Mouse (Mus musculus) liver, embryonic 11.5 days (tissue): ENCODE data around the gene Dusp3. TPM values are rescaled to one million over a fixed set of nuclear protein-coding genes. Genes with fewer than 3 reads are reported as not detected.

Source experiments
- ATAC-seq: fragments of 200-750 bp; cut with Nextera tagmentation; replicated peaks from 2 replicates; pipeline ENCODE4 v1.8.0; 2017; ENCODE audit warnings: moderate number of reproducible peaks, mild to moderate bottlenecking, moderate TSS enrichment, moderate library complexity; ENCODE audit not compliant: low FRiP score
- DNase-seq: peaks from one replicate; pipeline ENCODE4 v3.0.0-alpha.2; 2017; ENCODE audit warnings: low spot score
- H3K27ac ChIP-seq: fragments of 300-500 bp; sonication (generic); 2 replicates; pipeline ENCODE4 v1.5.1; 2014; ENCODE audit warnings: mild to moderate bottlenecking, low read depth, low read length, control low read depth
- H3K27me3 ChIP-seq: fragments of 300-500 bp; sonication (generic); replicated peaks from 2 replicates; pipeline ENCODE4 v1.6.1; 2014; ENCODE audit warnings: low read length, mixed read lengths; ENCODE audit not compliant: control insufficient read depth, insufficient read depth
- H3K36me3 ChIP-seq: fragments of 300-500 bp; sonication (generic); 2 replicates; pipeline ENCODE4 v1.6.1; 2014; ENCODE audit warnings: mild to moderate bottlenecking, low read length, moderate library complexity, mixed read lengths; ENCODE audit not compliant: control insufficient read depth, insufficient read depth
- H3K4me1 ChIP-seq: fragments of 300-500 bp; sonication (generic); replicated peaks from 2 replicates; pipeline ENCODE4 v1.6.1; 2014; ENCODE audit warnings: low read length, mixed read lengths; ENCODE audit not compliant: control insufficient read depth, insufficient read depth
- H3K4me2 ChIP-seq: fragments of 300-500 bp; sonication (generic); 2 replicates; pipeline ENCODE4 v1.6.1; 2014; ENCODE audit warnings: mild to moderate bottlenecking, control low read depth, moderate library complexity
- H3K4me3 ChIP-seq: fragments of 300-500 bp; sonication (generic); 2 replicates; pipeline ENCODE4 v1.5.1; 2014; ENCODE audit warnings: low read depth, low read length, control low read depth
- H3K9ac ChIP-seq: fragments of 300-500 bp; sonication (generic); 2 replicates; pipeline ENCODE4 v1.6.1; 2014; ENCODE audit warnings: low read depth, low read length, control low read depth
- H3K9me3 ChIP-seq: fragments of 300-500 bp; sonication (generic); 2 replicates; pipeline ENCODE4 v1.6.1; 2016; ENCODE audit warnings: low read length, inconsistent platforms, mixed read lengths; ENCODE audit not compliant: control insufficient read depth
- WGBS: fragments of 180-500 bp; shearing (Covaris S2); extraction: QIAGEN DNeasy Blood & Tissue Kit; methylation state at CpG from one replicate; pipeline ENCODE4 v1.1.7; 2014; 5-methylcytosine and 5-hydroxymethylcytosine counted together
- polyA plus RNA-seq: library from polyadenylated mRNA; unstranded; fragments of >200 nt; fragmentation: Nextera tagmentation; extraction: Ambion mirVana; gene quantifications from 2 replicates; pipeline ENCODE4 v1.2.1, GENCODE M21; 2014

Gene Dusp3
- polyA plus RNA-seq, 1 experiment from 2014 or later: 21.2 TPM

DNA sequence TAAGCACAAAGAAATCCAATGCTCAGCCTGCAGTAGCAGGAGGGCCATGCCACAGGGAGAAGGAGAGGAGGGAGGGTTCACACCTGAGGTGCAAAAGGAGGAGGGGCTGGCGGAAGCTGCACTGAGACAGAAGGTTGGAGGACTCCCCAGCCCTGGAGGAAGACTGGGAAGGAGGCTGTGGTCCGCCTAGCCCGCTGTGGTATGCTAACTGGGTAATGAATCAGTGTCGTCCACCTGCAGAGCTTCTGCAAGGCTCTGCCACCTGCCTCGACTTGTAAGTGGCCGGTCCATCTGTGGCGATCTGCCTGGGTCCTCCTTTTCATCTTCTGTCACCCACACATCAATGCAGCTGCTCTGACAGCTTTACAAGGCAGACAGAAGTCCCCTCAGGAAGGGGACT lies 18.5 kb downstream of the Dusp3 start:
- no peak overlapping the region for H3K4me3 ChIP-seq
- 14% methylated on average over 7 of the region's 7 CpGs for WGBS
- DNase-seq (no peak), ATAC-seq (no peak)
- no peak overlapping the region for H3K9ac ChIP-seq
- H3K27ac ChIP-seq: no peak overlapping the region
- H3K4me1 ChIP-seq: peaks cover 4% of the 10 kb centered on the region; the same call in 1 of the 2 replicates
- H3K4me2 ChIP-seq: no peak overlapping the region; the same call in 1 of the 2 replicates
- peaks cover 53% of the 10 kb centered on the region for H3K27me3 ChIP-seq
- no peaks in the 10 kb centered on the region for H3K36me3 ChIP-seq
- H3K9me3 ChIP-seq: no peaks in the 10 kb centered on the region

DNA sequence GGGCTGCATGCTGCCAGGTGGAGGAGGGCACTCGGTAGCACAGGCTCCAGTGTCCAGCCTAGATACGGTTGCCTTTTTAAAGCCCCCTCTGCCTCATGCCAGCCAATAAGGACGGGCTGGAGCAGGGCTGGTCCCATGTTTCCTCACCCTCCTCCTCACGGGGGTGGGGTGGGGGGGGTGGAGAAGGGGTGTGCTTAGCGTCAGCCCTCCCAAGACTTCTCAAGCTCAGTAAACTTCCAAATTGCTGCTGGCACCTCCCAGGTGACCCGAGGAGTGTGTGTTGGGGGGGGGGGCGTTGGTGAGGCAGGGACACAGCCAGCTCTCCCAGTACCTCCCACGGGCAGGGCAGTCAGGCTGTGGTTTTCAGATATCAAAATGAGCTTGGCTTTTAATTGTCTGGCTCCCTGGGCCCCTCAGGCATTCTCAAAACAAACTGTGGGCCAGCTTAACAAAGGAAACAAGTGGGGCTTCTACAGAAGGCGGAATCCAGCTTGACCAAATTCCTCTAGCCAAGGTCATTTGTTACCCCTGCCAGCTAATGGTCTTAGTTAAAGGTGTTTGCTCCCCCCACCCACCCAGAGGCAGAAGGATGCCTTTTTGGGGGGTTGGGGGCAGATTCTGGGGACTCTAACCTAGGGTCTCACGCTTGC lies 19.7 kb downstream of the Dusp3 start, which contains the start of gene Sost:
Gene Sost (minus strand): TSS at position 51 of the 650 bp plus-strand sequence.
- no peak within 1 kb of the TSS for H3K27ac ChIP-seq
- no peak within 1 kb of the TSS for H3K4me3 ChIP-seq
- H3K4me1 ChIP-seq: peaks cover 4% of the 10 kb centered on the region; the same call in 1 of the 2 replicates
- H3K36me3 ChIP-seq: no peaks in the 10 kb centered on the region
- no peak within 1 kb of the TSS for H3K4me2 ChIP-seq
- ATAC-seq (no peak), DNase-seq (no peak)
- 22% methylated on average over 10 of the region's 10 CpGs for WGBS
- no peaks in the 10 kb centered on the region for H3K9me3 ChIP-seq
- peaks cover 65% of the 10 kb centered on the region for H3K27me3 ChIP-seq
- no peak within 1 kb of the TSS for H3K9ac ChIP-seq

DNA sequence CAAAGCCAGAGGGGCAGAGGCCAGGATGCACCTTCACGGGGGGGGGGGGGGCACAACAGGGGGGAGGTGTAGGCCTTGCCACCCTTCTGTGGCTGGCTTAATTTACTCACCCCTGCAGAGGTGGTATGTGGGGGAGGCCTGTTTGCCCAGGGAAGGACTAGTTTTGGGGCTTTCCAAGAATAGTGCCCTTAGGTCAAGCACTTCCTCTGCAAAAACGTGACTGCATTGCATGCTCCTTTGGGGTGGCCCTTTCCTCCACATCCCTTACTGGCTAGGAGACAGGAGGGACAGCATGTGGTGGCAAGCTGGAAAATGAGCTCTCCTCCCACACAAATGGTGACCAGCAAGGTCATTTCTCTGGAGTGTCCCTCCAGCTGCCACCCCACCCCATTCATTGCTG lies 21.3 kb downstream of the Dusp3 start:
- no peaks in the 10 kb centered on the region for H3K9me3 ChIP-seq
- ATAC-seq (no peak), DNase-seq (no peak)
- peaks cover 81% of the 10 kb centered on the region for H3K27me3 ChIP-seq
- H3K4me2 ChIP-seq: no peak overlapping the region
- H3K4me1 ChIP-seq: peaks cover 4% of the 10 kb centered on the region; the same call in 1 of the 2 replicates
- H3K36me3 ChIP-seq: no peaks in the 10 kb centered on the region
- no peak overlapping the region for H3K4me3 ChIP-seq
- H3K9ac ChIP-seq: no peak overlapping the region
- WGBS: 0% methylated on average over 2 of the region's 2 CpGs
- H3K27ac ChIP-seq: no peak overlapping the region

DNA sequence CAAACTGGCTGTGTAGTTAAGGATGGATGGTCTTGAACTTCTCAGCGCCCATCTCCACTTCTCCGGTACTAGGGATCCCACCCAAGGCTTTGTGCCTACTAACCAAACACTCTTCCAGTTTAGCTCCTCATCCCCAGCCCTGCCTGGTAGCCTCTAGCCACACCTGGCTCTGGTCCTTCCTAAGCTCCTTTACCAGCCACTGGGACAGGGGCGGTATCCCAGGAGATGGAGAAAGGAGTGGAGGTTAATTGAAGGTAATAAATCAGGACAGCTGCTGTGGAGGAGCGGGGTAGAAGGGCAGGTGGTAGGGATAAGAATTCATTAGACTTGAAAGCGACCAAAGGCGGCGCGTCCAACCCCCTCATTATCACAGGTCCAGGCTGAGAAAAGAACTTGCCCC lies 22.2 kb downstream of the Dusp3 start:
- H3K27ac ChIP-seq: no peak overlapping the region
- no peak for ATAC-seq
- no peak overlapping the region for H3K9ac ChIP-seq
- DNase-seq: no peak
- H3K36me3 ChIP-seq: no peaks in the 10 kb centered on the region
- no peak overlapping the region; the same call in 1 of the 2 replicates for H3K4me3 ChIP-seq
- no peaks in the 10 kb centered on the region for H3K9me3 ChIP-seq
- H3K27me3 ChIP-seq: peaks cover 81% of the 10 kb centered on the region
- peaks cover 4% of the 10 kb centered on the region; the same call in 1 of the 2 replicates for H3K4me1 ChIP-seq
- peak overlapping the region; percentile 78 for H3K4me2 ChIP-seq
- WGBS: 11% methylated on average over 8 of the region's 8 CpGs

DNA sequence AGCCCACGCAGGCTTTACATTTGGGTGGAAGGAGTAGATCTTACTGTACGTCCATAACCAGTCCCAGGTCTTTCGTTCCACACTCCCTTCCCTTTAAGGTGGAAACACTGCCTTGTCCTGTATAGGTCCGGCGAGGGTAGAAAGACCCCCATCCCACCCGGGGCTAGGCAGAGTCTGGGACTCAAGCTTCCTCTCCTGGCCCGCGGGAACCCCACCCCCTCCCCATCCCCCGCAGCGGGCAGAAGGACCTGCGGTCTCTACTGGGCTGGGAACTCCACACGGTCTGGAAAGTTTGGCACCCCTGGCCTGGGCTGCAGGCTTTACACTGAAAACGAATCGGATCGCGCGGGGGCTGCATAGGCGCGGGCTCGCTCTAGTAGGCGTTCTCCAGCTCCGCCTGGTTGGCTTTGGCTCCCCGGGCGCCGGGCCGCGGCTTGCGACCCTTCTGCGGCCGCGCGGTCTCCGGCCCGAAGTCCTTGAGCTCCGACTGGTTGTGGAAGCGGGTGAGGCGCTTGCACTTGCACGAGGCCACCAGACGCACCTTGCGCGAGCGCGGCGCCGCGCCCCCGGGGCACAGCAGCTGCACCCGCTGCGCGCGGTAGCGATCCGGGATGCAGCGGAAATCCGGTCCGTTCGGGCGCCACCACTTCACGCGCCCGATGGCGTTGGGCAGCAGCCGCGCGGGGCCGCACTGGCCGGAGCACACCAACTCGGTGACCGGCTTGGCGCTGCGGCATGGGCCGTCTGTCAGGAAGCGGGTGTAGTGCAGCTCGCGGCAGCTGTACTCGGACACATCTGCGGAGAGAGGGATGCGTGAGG lies 23.1 kb downstream of the Dusp3 start:
- ATAC-seq: no peak
- Histone ChIP-seq H3K4me1 (peaks cover 4% of the 10 kb centered on the region; the same call in 1 of the 2 replicates), H3K36me3 (no peaks in the 10 kb centered on the region), H3K27me3 (peaks cover 82% of the 10 kb centered on the region), H3K9me3 (no peaks in the 10 kb centered on the region), H3K4me3 (peak overlapping the region; percentile 47), H3K4me2 (peak overlapping the region; percentile 78), H3K9ac (no peak overlapping the region; the same call in 1 of the 2 replicates), H3K27ac (no peak overlapping the region)
- DNase-seq: no peak
- WGBS: under 1% methylated on average over 78 of the region's 78 CpGs

DNA sequence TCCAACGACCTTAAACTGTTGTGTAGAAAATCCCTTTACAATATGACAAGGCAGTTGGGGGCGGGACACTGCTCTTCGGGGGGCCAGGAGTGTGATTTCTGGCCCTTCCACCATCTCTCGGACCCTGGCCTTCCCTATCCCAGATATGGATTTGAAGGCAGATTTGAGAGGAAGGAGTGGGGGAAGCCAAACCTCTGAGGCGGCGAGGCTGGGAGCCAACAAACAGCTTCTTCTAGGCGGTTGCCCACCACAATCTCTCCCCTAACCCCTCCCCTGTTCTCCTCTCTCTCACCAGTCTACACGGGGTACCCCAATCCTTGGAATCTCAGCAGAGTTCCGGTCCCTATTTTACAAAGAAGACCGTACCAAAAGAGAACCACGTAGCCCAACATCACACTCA lies 23.8 kb downstream of the Dusp3 start:
- DNase-seq (no peak), ATAC-seq (no peak)
- WGBS: 2% methylated on average over 11 of the region's 11 CpGs
- Histone ChIP-seq H3K4me2 (peak overlapping the region; percentile 78), H3K27me3 (peaks cover 77% of the 10 kb centered on the region), H3K36me3 (no peaks in the 10 kb centered on the region), H3K27ac (no peak overlapping the region), H3K4me1 (peaks cover 4% of the 10 kb centered on the region; the same call in 1 of the 2 replicates), H3K9me3 (no peaks in the 10 kb centered on the region), H3K4me3 (peak overlapping the region; percentile 47), H3K9ac (no peak overlapping the region)

DNA sequence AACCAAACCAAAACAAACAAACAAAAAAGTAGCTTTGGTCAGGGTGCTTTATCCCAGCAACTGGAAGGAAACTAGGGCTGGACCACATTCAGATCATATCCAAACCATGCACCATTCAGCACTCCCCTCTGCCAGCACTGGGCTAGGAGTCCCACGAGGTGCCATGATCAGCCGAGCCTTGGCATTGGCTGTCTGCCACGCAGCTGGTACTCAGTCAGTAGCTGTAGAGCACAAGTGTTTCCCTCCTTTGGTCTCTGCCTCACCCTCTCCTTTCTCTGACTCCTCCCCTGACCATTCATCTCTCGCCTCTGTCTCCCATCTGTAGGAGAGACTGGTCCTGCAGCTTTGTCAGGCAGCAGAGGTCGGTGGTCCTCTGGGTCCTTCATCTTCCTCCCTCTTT lies 29.3 kb downstream of the Dusp3 start:
- H3K36me3 ChIP-seq: no peaks in the 10 kb centered on the region
- no peak for DNase-seq
- H3K4me3 ChIP-seq: no peak overlapping the region
- no peaks in the 10 kb centered on the region for H3K9me3 ChIP-seq
- H3K9ac ChIP-seq: no peak overlapping the region
- 67% methylated on average over 5 of the region's 5 CpGs for WGBS
- H3K4me2 ChIP-seq: no peak overlapping the region
- peaks cover 29% of the 10 kb centered on the region for H3K27me3 ChIP-seq
- peaks cover 11% of the 10 kb centered on the region for H3K4me1 ChIP-seq
- no peak for ATAC-seq
- H3K27ac ChIP-seq: no peak overlapping the region

DNA sequence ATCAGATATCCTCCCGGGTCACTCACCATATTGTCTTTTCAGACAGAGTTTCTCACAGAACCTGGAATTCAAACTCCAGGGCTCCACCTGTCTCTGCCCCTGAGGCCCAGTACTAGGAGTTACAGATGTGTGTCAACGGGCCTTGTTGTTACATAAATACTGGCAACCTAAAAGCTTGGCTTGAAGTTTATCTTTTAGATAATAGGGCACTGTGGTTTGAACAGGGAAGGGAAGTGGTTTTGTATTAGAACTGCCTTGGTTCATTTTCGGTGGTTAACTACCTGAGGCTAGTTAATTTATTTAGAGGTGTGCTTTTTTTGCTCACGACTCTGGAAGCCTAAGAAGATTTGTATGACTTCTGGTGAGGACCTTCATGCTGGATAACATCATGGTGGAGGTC lies 33.4 kb downstream of the Dusp3 start:
- Histone ChIP-seq H3K9ac (no peak overlapping the region), H3K4me3 (no peak overlapping the region), H3K4me1 (peaks cover 14% of the 10 kb centered on the region), H3K27ac (0 out of 2 replicates have a peak overlapping the region, but pooled peaks have one; percentile 54), H3K36me3 (no peaks in the 10 kb centered on the region), H3K9me3 (no peaks in the 10 kb centered on the region), H3K4me2 (peak overlapping the region; percentile 57), H3K27me3 (peaks cover 9% of the 10 kb centered on the region)
- DNase-seq: no peak
- WGBS: 24% methylated on average over 4 of the region's 4 CpGs
- ATAC-seq: no peak
